Mouse (Mus musculus) heart, embryonic 16.5 days (tissue): Measurements from ENCODE around the gene Cbln1. TPM values are rescaled to one million over a fixed set of nuclear protein-coding genes. Genes with fewer than 3 reads are reported as not detected.

Experiments
- ATAC-seq: fragments of 200-750 bp; cut with Nextera tagmentation; replicated peaks from 2 replicates; pipeline ENCODE4 v1.8.0; 2017; ENCODE audit warnings: moderate number of reproducible peaks; ENCODE audit not compliant: insufficient read depth, low FRiP score; ENCODE audit errors: extremely low read depth
- H3K27ac ChIP-seq: fragments of 300-500 bp; sonication (generic); 2 replicates; pipeline ENCODE4 v1.5.1; 2014; ENCODE audit warnings: mild to moderate bottlenecking, low read length, control low read depth, moderate library complexity
- H3K27me3 ChIP-seq: fragments of 300-500 bp; sonication (generic); 2 replicates; pipeline ENCODE4 v1.6.1; 2014; ENCODE audit warnings: low read length, mixed read lengths; ENCODE audit not compliant: control insufficient read depth, insufficient read depth
- H3K36me3 ChIP-seq: fragments of 300-500 bp; sonication (generic); 2 replicates; pipeline ENCODE4 v1.6.1; 2014; ENCODE audit not compliant: control insufficient read depth, insufficient read depth
- H3K4me1 ChIP-seq: fragments of 300-500 bp; sonication (generic); 2 replicates; pipeline ENCODE4 v1.6.1; 2014; ENCODE audit warnings: low read length, mixed read lengths; ENCODE audit not compliant: control insufficient read depth, insufficient read depth
- H3K4me2 ChIP-seq: fragments of 300-500 bp; sonication (generic); 2 replicates; pipeline ENCODE4 v1.6.1; 2014; ENCODE audit warnings: low read depth, mild to moderate bottlenecking, control low read depth, low read length
- H3K4me3 ChIP-seq: fragments of 300-500 bp; sonication (generic); 2 replicates; pipeline ENCODE4 v1.5.1; 2014; ENCODE audit warnings: mild to moderate bottlenecking, control low read depth, low read length
- H3K9ac ChIP-seq: fragments of 300-500 bp; sonication (generic); 2 replicates; pipeline ENCODE4 v1.6.1; 2014; ENCODE audit warnings: low read length, control low read depth
- H3K9me3 ChIP-seq: fragments of 300-500 bp; sonication (generic); replicated peaks from 2 replicates; pipeline ENCODE4 v1.6.1; 2016; ENCODE audit warnings: low read length; ENCODE audit not compliant: control insufficient read depth
- WGBS: fragments of 180-500 bp; shearing (Covaris S2); extraction: QIAGEN DNeasy Blood & Tissue Kit; methylation state at CpG from one replicate; pipeline ENCODE4 v1.1.7; 2014; 5-methylcytosine and 5-hydroxymethylcytosine counted together
- polyA plus RNA-seq: library from polyadenylated mRNA; unstranded; fragments of >200 nt; fragmentation: Nextera tagmentation; extraction: Ambion mirVana; gene quantifications from 2 replicates; pipeline ENCODE4 v1.2.1, GENCODE M21; 2015

Gene Cbln1
- polyA plus RNA-seq, 1 experiment from 2014 or later: 0.07 TPM

DNA sequence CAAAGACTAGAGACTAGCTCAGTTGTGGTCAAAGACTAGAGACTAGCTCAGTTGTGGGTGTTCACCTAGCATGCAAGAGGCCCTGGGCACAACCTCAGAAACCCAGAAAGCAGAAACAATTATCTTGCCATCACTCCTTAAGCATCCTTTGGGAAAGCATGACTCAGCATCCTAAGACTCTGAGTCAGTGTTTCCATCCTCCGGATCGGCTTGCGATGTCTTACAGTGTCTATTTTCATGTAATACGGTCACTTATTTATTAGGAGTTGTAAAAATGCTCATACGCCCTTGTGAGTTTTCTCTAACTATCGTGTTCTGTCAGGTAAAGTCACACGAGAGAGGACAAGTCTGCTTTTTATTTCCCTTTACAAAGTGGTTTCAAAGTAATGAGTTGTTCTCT is 24.1 kb upstream of the Cbln1 start:
- Histone ChIP-seq H3K4me2 (no peak overlapping the region), H3K4me1 (no peaks in the 10 kb centered on the region), H3K9ac (no peak overlapping the region), H3K36me3 (no peaks in the 10 kb centered on the region), H3K4me3 (no peak overlapping the region), H3K27ac (no peak overlapping the region), H3K9me3 (no peaks in the 10 kb centered on the region), H3K27me3 (no peaks in the 10 kb centered on the region)
- no peak for ATAC-seq
- 86% methylated on average over 7 of the region's 7 CpGs for WGBS

DNA sequence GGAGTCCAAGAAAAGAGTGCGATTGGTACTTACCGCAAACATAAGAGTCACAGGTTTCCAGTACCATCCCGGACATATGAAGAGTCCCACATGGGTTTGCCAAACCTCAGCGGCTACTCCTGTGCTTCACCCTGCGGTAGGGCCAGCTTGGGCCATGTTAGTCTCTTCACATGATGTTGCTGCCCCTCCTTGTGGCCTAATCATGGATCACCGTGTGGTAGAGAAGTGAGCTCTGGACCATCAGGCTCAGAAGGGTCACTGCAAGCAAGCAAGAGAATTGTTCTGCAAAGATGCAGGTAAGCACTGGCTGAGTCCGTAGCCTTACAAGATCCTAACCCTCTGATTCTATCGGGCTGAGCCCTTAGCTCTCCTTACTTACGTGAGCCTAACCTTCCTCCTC is 22.5 kb upstream of the Cbln1 start:
- no peak overlapping the region for H3K4me2 ChIP-seq
- H3K36me3 ChIP-seq: no peaks in the 10 kb centered on the region
- H3K9ac ChIP-seq: no peak overlapping the region
- H3K4me3 ChIP-seq: no peak overlapping the region
- H3K9me3 ChIP-seq: no peaks in the 10 kb centered on the region
- H3K27ac ChIP-seq: no peak overlapping the region
- 67% methylated on average over 9 of the region's 9 CpGs for WGBS
- no peak for ATAC-seq
- no peaks in the 10 kb centered on the region for H3K27me3 ChIP-seq
- H3K4me1 ChIP-seq: no peaks in the 10 kb centered on the region

DNA sequence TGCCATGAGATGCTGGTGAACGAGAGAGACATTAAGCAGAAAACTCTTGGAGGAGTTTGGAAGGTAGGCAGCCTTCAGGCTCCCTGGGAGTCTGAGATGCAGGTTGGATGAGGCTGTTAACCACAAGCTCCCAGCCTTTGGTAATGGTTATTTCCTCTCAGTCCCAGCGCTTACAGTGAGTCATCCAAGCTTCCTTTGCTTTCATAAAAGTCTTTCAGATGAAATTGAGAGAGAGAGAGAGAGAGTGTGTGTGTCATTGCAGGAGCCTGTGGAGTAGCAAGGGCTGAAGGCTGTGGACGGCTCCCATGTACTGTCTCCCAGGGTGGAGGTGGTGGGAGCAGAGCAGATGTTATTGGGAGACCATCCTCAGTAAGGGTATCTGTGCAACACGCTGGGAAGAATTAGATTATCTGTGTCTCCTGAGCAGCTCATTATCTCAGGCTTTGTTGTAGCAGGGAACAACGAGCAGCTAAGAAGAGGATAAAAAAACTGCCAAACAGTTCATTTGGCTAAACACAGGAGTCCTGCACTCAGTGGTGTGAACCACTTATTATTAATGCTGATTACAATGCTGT is 17.5 kb upstream of the Cbln1 start:
- Histone ChIP-seq H3K9ac (no peak overlapping the region), H3K36me3 (no peaks in the 10 kb centered on the region), H3K4me1 (no peaks in the 10 kb centered on the region), H3K27ac (no peak overlapping the region), H3K4me3 (no peak overlapping the region), H3K27me3 (no peaks in the 10 kb centered on the region), H3K4me2 (no peak overlapping the region), H3K9me3 (no peaks in the 10 kb centered on the region)
- no peak for ATAC-seq
- 48% methylated on average over 5 of the region's 5 CpGs for WGBS

DNA sequence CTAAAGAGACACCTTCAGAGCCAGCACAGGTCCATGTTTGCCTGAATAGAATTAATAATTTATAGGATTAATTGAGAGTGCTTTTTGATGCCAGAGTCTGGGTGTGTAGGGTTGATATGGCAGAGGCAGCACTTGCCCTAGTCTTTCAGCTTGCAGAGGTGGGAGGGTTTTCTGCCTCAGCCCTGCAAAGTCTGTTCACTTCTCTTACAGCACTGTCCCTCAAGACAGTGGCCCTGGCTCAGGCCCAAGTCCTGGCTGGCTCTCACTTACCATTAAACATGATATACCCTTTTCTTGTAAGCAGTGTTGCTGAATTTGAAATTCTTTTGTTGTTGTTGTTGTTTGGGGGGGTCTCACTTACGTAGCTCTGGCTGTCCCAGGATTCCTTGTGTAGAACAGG is 9.0 kb upstream of the Cbln1 start:
- WGBS: 61% methylated on average over 1 of the region's 1 CpGs
- Histone ChIP-seq H3K36me3 (no peaks in the 10 kb centered on the region), H3K9ac (no peak overlapping the region), H3K27ac (no peak overlapping the region), H3K4me3 (no peak overlapping the region), H3K9me3 (no peaks in the 10 kb centered on the region), H3K4me2 (no peak overlapping the region), H3K27me3 (peaks cover 19% of the 10 kb centered on the region), H3K4me1 (no peaks in the 10 kb centered on the region)
- no peak for ATAC-seq

DNA sequence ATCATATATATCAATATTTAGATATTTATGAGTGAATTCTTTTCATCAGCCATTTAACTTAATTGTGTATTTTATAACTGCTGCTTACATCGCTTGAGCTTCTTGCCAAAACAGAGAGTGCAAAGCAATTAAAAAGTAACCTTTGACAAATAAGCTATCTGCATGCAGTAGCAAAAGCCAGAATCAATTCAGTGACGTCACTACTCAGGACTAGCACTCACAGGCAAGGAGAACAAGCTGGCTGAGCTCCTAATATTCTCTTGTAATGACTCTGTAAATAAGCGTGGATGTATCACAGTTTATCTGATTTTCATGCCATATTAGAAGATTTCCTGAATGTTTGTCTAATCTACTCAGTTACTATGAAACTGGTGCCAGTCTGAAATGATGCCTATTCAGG is 5.8 kb upstream of the Cbln1 start:
- peaks cover 43% of the 10 kb centered on the region for H3K27me3 ChIP-seq
- no peak overlapping the region for H3K9ac ChIP-seq
- H3K36me3 ChIP-seq: no peaks in the 10 kb centered on the region
- H3K4me3 ChIP-seq: no peak overlapping the region
- H3K9me3 ChIP-seq: no peaks in the 10 kb centered on the region
- no peak overlapping the region for H3K27ac ChIP-seq
- ATAC-seq: no peak
- no peak overlapping the region for H3K4me2 ChIP-seq
- peaks cover 1% of the 10 kb centered on the region; the same call in 1 of the 2 replicates for H3K4me1 ChIP-seq
- WGBS: 62% methylated on average over 3 of the region's 3 CpGs

DNA sequence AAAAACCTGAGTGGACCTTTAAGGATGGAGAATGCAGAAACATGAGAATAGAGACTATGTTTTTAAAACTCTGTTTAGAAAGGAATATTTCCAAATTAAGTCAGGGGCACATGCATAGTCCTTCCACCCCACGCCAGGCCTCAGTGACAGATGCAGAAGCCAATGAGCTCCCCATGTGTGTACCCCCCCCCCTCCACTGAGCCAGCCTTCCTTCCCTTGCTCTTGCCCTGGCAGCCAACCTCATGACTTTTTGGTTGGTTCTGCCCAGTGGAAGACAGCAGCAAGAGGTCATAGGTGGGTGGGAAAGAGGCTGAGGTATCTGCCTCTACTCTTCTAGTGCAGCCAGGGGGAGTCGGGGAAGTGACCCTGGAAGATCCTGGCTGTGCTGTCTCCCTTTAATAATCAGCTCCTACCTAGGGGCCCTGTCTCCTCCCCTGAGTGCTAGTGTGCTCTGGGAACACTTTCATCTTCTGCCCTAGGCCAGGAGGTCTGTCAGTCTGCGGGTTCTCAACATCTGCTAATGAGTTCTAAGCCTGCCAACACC is 4.8 kb upstream of the Cbln1 start:
- Histone ChIP-seq H3K9ac (no peak overlapping the region), H3K4me1 (peaks cover 8% of the 10 kb centered on the region), H3K9me3 (no peaks in the 10 kb centered on the region), H3K4me2 (no peak overlapping the region), H3K27ac (no peak overlapping the region), H3K4me3 (no peak overlapping the region), H3K36me3 (no peaks in the 10 kb centered on the region), H3K27me3 (peaks cover 53% of the 10 kb centered on the region)
- no peak for ATAC-seq
- 55% methylated on average over 3 of the region's 3 CpGs for WGBS

DNA sequence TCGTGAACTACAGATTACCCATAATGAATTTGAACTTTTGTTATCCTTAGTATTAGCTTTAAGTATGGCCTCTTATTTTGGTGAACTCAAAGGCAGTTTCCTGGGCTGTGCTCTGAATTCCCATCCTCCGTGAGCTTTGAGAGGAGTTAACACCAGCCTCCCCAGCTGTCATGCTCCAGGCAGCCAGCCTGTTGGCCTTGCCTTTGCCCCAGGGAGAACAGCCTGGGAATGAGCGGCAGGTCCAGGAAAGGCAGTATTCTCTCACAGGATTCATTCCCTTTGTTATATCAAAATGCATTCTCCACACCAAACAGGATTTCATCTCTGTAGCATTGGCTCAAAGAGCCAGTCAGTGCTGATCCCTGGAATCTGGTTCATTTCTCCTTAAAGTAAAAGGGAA is 3.1 kb upstream of the Cbln1 start:
- no peak overlapping the region for H3K27ac ChIP-seq
- H3K9me3 ChIP-seq: no peaks in the 10 kb centered on the region
- no peak overlapping the region for H3K4me3 ChIP-seq
- H3K4me2 ChIP-seq: no peak overlapping the region
- 57% methylated on average over 3 of the region's 3 CpGs for WGBS
- no peak for ATAC-seq
- peaks cover 14% of the 10 kb centered on the region for H3K4me1 ChIP-seq
- H3K9ac ChIP-seq: no peak overlapping the region
- peaks cover 69% of the 10 kb centered on the region for H3K27me3 ChIP-seq
- H3K36me3 ChIP-seq: no peaks in the 10 kb centered on the region

DNA sequence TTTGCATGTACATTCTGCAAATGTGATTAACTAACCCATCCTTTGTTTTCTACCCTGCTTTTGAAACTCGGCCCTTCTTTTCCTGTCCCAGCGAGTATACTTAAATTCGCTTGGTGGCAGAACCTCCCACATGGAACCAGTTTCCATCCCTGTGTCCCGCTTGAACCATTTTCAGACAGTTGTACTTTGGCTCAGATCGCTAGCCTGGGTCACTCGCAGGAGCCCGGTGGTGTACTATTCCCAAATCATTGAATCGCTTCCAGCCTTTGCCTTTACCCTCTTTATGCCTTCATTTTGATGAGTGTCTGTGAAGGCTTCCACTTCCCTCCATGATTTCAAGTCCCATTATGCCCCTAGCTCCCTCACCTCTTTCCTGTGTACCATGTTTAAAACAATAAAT is 2.0 kb upstream of the Cbln1 start:
- Histone ChIP-seq H3K36me3 (no peaks in the 10 kb centered on the region), H3K27me3 (peaks cover 79% of the 10 kb centered on the region), H3K4me3 (no peak overlapping the region), H3K9ac (no peak overlapping the region), H3K27ac (no peak overlapping the region), H3K9me3 (no peaks in the 10 kb centered on the region), H3K4me1 (peaks cover 22% of the 10 kb centered on the region), H3K4me2 (no peak overlapping the region)
- ATAC-seq: no peak
- WGBS: 67% methylated on average over 8 of the region's 8 CpGs

DNA sequence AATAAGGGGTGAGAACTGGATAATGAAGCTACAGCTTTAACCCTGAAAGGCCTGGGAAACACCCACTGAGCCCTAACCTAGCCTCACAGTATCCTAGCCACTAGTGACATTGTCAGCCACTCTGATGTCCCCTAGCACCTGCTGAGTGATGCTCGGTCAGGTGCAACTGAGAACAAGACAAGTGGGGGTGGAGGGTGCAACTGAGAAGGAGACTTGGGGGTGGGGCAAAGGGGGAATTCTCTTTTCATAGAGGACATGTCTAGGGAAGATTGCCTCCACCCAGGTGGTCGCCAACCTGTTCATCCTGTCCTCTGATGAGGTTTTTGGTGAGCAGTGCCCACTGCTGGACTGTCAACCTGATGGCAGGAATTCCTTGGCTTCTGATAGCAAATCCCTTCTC is 1.5 kb upstream of the Cbln1 start:
- no peak for ATAC-seq
- Histone ChIP-seq H3K4me1 (peaks cover 23% of the 10 kb centered on the region), H3K4me3 (no peak overlapping the region), H3K27me3 (peaks cover 80% of the 10 kb centered on the region), H3K9me3 (no peaks in the 10 kb centered on the region), H3K4me2 (no peak overlapping the region), H3K9ac (no peak overlapping the region), H3K27ac (no peak overlapping the region), H3K36me3 (no peaks in the 10 kb centered on the region)
- WGBS: 35% methylated on average over 2 of the region's 2 CpGs
